Mouse (Mus musculus) MEL (cell line): ENCODE measurements around the gene Ror2.

Experiments used
- USF1 ChIP-seq: IDR thresholded peaks from 2 replicates; pipeline ENCODE4 v1.6.1; 2014; ENCODE audit warnings: low read depth, mild to moderate bottlenecking, inconsistent platforms, low read length, improper control_type of control experiment, moderate library complexity
- ZMIZ1 ChIP-seq: IDR thresholded peaks from 2 replicates; pipeline ENCODE4 v1.6.1; 2012; ENCODE audit warnings: low read depth, mild to moderate bottlenecking, inconsistent platforms, low read length, improper control_type of control experiment, moderate library complexity

DNA sequence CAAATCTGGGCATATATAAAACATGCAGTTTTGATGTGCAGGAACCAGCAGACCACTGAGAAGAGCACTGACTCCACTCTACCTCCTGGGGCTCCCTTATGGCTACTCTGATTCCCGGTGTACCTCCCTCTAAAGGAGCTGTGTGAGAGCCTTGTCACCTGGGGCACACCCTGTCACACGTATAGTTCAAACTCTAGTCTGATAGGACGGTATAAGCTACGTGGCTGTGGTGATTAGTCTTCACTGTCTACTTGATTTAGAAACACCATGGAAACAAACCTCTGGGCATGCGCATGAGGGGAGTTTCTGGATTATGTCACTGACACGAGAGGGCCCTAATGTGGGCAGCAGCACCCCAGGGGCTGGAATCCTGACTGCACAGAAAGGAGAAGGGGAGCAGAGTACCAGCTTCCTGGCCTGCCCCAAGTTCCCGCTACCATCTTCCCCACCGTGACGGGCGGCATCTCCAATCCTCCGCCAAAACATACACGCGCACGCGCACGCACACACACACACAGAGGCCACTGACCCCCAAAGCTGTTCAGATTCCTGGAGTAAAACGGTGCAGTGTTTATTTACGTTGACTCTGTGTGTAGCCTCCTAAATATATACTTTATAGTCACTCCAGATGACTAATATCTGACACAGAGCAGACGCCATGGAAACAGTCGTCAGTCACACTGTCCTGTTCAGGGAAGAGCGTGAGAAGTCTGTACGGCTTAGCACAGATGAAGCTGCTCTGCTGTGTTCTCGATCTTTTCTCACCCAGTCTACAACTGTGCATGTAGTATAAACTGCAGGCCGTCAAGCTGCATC, 37.1 kb downstream of the Ror2 start:
- TF ChIP-seq USF1 (no peak), ZMIZ1 (no peak)
